Mouse (Mus musculus): Measurements from ENCODE around the gene Abhd14b.

DNA sequence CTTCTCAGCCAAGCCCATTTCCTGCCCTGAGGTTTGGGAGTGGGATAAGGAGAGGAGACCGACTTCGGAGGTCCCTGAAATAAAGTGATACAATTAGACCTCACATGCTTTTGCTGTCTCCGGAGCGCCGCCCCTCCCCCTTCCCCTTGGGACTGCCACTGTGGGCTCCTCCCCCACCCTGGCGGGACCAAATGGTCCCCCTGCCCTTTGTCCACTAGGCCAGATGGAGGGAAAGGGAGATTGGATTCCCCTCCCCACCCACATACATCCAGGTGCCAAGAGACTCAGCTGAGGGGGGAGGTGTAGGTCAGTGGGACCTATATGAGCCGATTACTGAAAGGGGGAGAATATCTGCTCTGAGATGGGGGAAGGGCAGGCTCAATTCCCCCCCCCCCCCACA is 5.6 kb downstream of the Abhd14b start:
- TF ChIP-seq POLR2A (IDR thresholded peaks at IDR 0.05; ENCODE audit: borderline replicate concordance, extremely low read depth, insufficient read depth, insufficient read length, poor library complexity, severe bottlenecking) (no peak), CTCF (IDR thresholded peaks at IDR 0.05; ENCODE audit: borderline replicate concordance, extremely low read depth, insufficient read depth, insufficient read length) (no peak)

Measured in brain, embryonic 14.5 days (tissue).